Mouse (Mus musculus): Measurements from ENCODE around the gene Dnajc11. TPM values are rescaled to one million over a fixed set of nuclear protein-coding genes. Genes with fewer than 3 reads are reported as not detected.

The Dnajc11 gene
- polyA plus RNA-seq, 1 experiment, result 45.2 TPM

- H3K4me3 ChIP-seq (ENCODE audit: insufficient read depth, low read length), result peak overlapping the region; percentile 86
- peak overlapping the region; percentile 53 for H3K27ac ChIP-seq (ENCODE audit: insufficient read depth, low read length)
- H3K4me1 ChIP-seq (ENCODE audit: control insufficient read depth, insufficient read depth, low read length), result peaks cover 5% of the 10 kb centered on the region; the same call in 1 of the 2 replicates
- no peak for TF ChIP-seq CTCF (IDR thresholded peaks at IDR 0.05; ENCODE audit: borderline replicate concordance, insufficient read depth, low read length)
- no peak for TF ChIP-seq POLR2A (IDR thresholded peaks at IDR 0.05; ENCODE audit: low read depth, low read length)
These were observed 61.0 kb downstream of the Dnajc11 start for GRCm38 (mm10) chr4:151994228-151995171.

GRCm38 (mm10) chr4:151995371-151996172 lies 62.1 kb downstream of the Dnajc11 start:
- TF ChIP-seq POLR2A (IDR thresholded peaks at IDR 0.05; ENCODE audit: low read depth, low read length), result peak; percentile 77
- no peak for TF ChIP-seq CTCF (IDR thresholded peaks at IDR 0.05; ENCODE audit: borderline replicate concordance, insufficient read depth, low read length)
- peak overlapping the region; percentile 79 for H3K27ac ChIP-seq (ENCODE audit: insufficient read depth, low read length)
- H3K4me3 ChIP-seq (ENCODE audit: insufficient read depth, low read length), result peak overlapping the region; percentile 86
- H3K4me1 ChIP-seq (ENCODE audit: control insufficient read depth, insufficient read depth, low read length), result peaks cover 5% of the 10 kb centered on the region; the same call in 1 of the 2 replicates

GRCm38 (mm10) chr4:151996173-151996950 lies 62.9 kb downstream of the Dnajc11 start, which contains the start of gene Phf13:
Gene Phf13 (minus strand): TSS chr4:151996258.
- Histone ChIP-seq H3K27ac (ENCODE audit: insufficient read depth, low read length) (peak within 1 kb of the TSS; percentile 79), H3K4me3 (ENCODE audit: insufficient read depth, low read length) (peak within 1 kb of the TSS; percentile 86), H3K4me1 (ENCODE audit: control insufficient read depth, insufficient read depth, low read length) (peaks cover 7% of the 10 kb centered on the region)
- TF ChIP-seq CTCF (IDR thresholded peaks at IDR 0.05; ENCODE audit: borderline replicate concordance, insufficient read depth, low read length) (no peak), POLR2A (IDR thresholded peaks at IDR 0.05; ENCODE audit: low read depth, low read length) (peak; percentile 77)

DNA sequence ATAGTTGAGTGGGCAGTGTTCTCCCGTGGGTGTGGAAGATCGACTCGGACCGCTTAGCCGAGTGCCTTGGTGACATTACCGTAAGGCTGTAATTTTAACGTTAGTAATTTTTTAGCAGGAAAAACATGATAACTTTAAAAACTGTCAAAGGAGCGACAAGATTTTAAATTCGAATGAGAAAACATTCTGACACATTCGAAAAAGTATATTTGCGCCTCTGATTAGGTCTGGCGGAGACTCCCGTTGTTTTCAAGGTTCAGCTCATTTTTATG lies 63.4 kb downstream of the Dnajc11 start:
- no peak for TF ChIP-seq POLR2A (IDR thresholded peaks at IDR 0.05; ENCODE audit: low read depth, low read length)
- TF ChIP-seq CTCF (IDR thresholded peaks at IDR 0.05; ENCODE audit: borderline replicate concordance, insufficient read depth, low read length), result no peak

GRCm38 (mm10) chr4:151997701-151998100 lies 64.2 kb downstream of the Dnajc11 start:
- no peak overlapping the region for H3K27ac ChIP-seq (ENCODE audit: insufficient read depth, low read length)
- no peak for TF ChIP-seq CTCF (IDR thresholded peaks at IDR 0.05; ENCODE audit: borderline replicate concordance, insufficient read depth, low read length)
- TF ChIP-seq POLR2A (IDR thresholded peaks at IDR 0.05; ENCODE audit: low read depth, low read length), result no peak
- H3K4me3 ChIP-seq (ENCODE audit: insufficient read depth, low read length), result peak overlapping the region; percentile 86; the same call in 1 of the 2 replicates
- H3K4me1 ChIP-seq (ENCODE audit: control insufficient read depth, insufficient read depth, low read length), result peaks cover 7% of the 10 kb centered on the region

More for the DNA sequence above, 63.4 kb downstream of the Dnajc11 start:
- H3K4me1 ChIP-seq (ENCODE audit: control insufficient read depth, insufficient read depth, low read length), result peaks cover 7% of the 10 kb centered on the region
- peak overlapping the region; percentile 72 for H3K27ac ChIP-seq (ENCODE audit: insufficient read depth, low read length)
- peak overlapping the region; percentile 86 for H3K4me3 ChIP-seq (ENCODE audit: insufficient read depth, low read length)

- TF ChIP-seq CTCF (IDR thresholded peaks at IDR 0.05; ENCODE audit: borderline replicate concordance, insufficient read depth, low read length), result no peak
- TF ChIP-seq POLR2A (IDR thresholded peaks at IDR 0.05; ENCODE audit: low read depth, low read length), result no peak
- H3K4me1 ChIP-seq (ENCODE audit: control insufficient read depth, insufficient read depth, low read length), result peaks cover 2% of the 10 kb centered on the region; the same call in 1 of the 2 replicates
- H3K27ac ChIP-seq (ENCODE audit: insufficient read depth, low read length), result no peak overlapping the region
- no peak overlapping the region for H3K4me3 ChIP-seq (ENCODE audit: insufficient read depth, low read length)
These were observed 66.0 kb downstream of the Dnajc11 start for GRCm38 (mm10) chr4:151999481-151999880.

GRCm38 (mm10) chr4:152000906-152001305 lies 67.4 kb downstream of the Dnajc11 start:
- Histone ChIP-seq H3K27ac (ENCODE audit: insufficient read depth, low read length) (no peak overlapping the region), H3K4me1 (ENCODE audit: control insufficient read depth, insufficient read depth, low read length) (peaks cover 2% of the 10 kb centered on the region; the same call in 1 of the 2 replicates), H3K4me3 (ENCODE audit: insufficient read depth, low read length) (no peak overlapping the region)
- TF ChIP-seq CTCF (IDR thresholded peaks at IDR 0.05; ENCODE audit: borderline replicate concordance, insufficient read depth, low read length) (no peak), POLR2A (IDR thresholded peaks at IDR 0.05; ENCODE audit: low read depth, low read length) (no peak)

- Histone ChIP-seq H3K4me3 (ENCODE audit: insufficient read depth, low read length) (no peak overlapping the region), H3K27ac (ENCODE audit: insufficient read depth, low read length) (no peak overlapping the region), H3K4me1 (ENCODE audit: control insufficient read depth, insufficient read depth, low read length) (peaks cover 2% of the 10 kb centered on the region; the same call in 1 of the 2 replicates)
- TF ChIP-seq CTCF (IDR thresholded peaks at IDR 0.05; ENCODE audit: borderline replicate concordance, insufficient read depth, low read length) (no peak), POLR2A (IDR thresholded peaks at IDR 0.05; ENCODE audit: low read depth, low read length) (no peak)
These were observed 67.8 kb downstream of the Dnajc11 start for GRCm38 (mm10) chr4:152001335-152001734.

GRCm38 (mm10) chr4:152002063-152002462 lies 68.6 kb downstream of the Dnajc11 start:
- no peak overlapping the region for H3K4me3 ChIP-seq (ENCODE audit: insufficient read depth, low read length)
- peaks cover 5% of the 10 kb centered on the region for H3K4me1 ChIP-seq (ENCODE audit: control insufficient read depth, insufficient read depth, low read length)
- H3K27ac ChIP-seq (ENCODE audit: insufficient read depth, low read length), result no peak overlapping the region
- TF ChIP-seq POLR2A (IDR thresholded peaks at IDR 0.05; ENCODE audit: low read depth, low read length), result no peak
- TF ChIP-seq CTCF (IDR thresholded peaks at IDR 0.05; ENCODE audit: borderline replicate concordance, insufficient read depth, low read length), result no peak
